In the genomic region with DNA sequence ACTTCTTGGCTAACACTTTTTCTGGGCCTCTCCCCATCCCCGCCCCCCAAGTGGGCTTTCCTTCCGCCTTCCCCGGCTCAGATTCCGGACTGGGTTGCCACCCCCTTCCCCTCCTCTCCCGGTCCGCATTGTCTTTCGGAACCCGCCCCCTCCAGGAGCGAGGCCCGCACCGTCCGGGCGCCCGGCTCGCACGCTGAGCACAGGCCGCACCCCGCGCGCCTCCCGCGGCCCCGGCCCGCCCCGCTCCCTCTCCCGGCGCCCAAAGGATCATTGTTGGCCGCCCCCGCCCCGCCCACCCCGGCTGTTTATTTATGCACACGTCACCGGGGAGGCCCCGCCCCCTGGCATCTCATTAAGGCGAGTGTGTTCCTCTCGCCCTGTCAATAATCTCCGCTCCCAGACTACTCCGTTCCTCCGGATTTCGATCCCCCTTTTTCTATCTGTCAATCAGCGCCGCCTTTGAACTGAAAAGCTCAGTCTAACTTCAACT, we compare ENCODE assay signal across 8 mouse cellular contexts. TPM values are rescaled to one million over a fixed set of nuclear protein-coding genes. Genes with fewer than 3 reads are reported as not detected.
DNase-seq lines count a peak whose midpoint lies in the region; ATAC-seq lines count a peak whose summit lies in the region.

A gene (plus strand): TSS at position 382 of the 490 bp plus-strand sequence.

- peak within 1 kb of the TSS; percentile 94 for H3K4me2 ChIP-seq in intestine, embryonic 14.5 days (ENCODE audit: low read length)

- under 1% methylated on average over 41 of the region's 42 CpGs for WGBS in intestine, embryonic 14.5 days

- H3K27me3 ChIP-seq in intestine, embryonic 14.5 days (replicated peaks; ENCODE audit: control insufficient read depth, insufficient read depth, low read length), result no peaks in the 10 kb centered on the region

- peaks cover 21% of the 10 kb centered on the region for H3K4me1 ChIP-seq in intestine, embryonic 14.5 days (replicated peaks; ENCODE audit: control insufficient read depth, insufficient read depth, low read length)

- intact Hi-C loops in left cerebral cortex, postnatal 10 days (cut with DNase I), result loop anchor here (5.0 to 10.0 kb wide), 5 partner anchors 136 to 397 kb away; no protein-coding TSS in a partner anchor

- H3K4me3 ChIP-seq in intestine, embryonic 14.5 days (ENCODE audit: low read depth, low read length), result peak within 1 kb of the TSS; percentile 91

- peak within 1 kb of the TSS; percentile 99 for H3K27ac ChIP-seq in intestine, embryonic 14.5 days (ENCODE audit: low read depth)

- H3K9me3 ChIP-seq in intestine, embryonic 14.5 days (ENCODE audit: control insufficient read depth, low read length), result no peaks in the 10 kb centered on the region

- peak; percentile 53 for ATAC-seq in activated CD4-positive, CD25-positive, alpha-beta regulatory T cell, adult 4 months
- peak; percentile 58 for ATAC-seq in common myeloid progenitor, adult 5-6 weeks (replicated peaks; ENCODE audit: low read depth, poor library complexity, severe bottlenecking)
- ATAC-seq in intestine, embryonic 14.5 days (replicated peaks; ENCODE audit: low FRiP score, low TSS enrichment, low read depth), result peak; percentile 91
- peak; percentile 77 for ATAC-seq in megakaryocyte progenitor cell, adult 5-6 weeks (replicated peaks; ENCODE audit: poor library complexity)

- peak within 1 kb of the TSS; percentile 98 for H3K9ac ChIP-seq in intestine, embryonic 14.5 days (ENCODE audit: low read length)

- DNase-seq in gastrocnemius, postnatal 25 days, result peak; percentile 92
- DNase-seq in intestine, embryonic 14.5 days (ENCODE audit: low spot score), result peak; percentile 96
- DNase-seq in left cerebral cortex, postnatal 10 days (ENCODE audit: extremely low spot score in 1 of 2, low spot score in 2 of 2), result peak; percentile 64 to 90
- DNase-seq in right cerebral cortex, postnatal 10 days (ENCODE audit: low spot score in 2 of 2), result peak; percentile 81 to 84
- peak; percentile 92 for DNase-seq in urinary bladder, postnatal 14 days (ENCODE audit: low spot score)

- peaks cover 4% of the 10 kb centered on the region; the same call in 1 of the 2 replicates for H3K36me3 ChIP-seq in intestine, embryonic 14.5 days (ENCODE audit: control insufficient read depth, insufficient read depth, low read length)

RNA-seq across cellular contexts. Expression of the gene that starts here (rescaled TPM):
- polyA plus RNA-seq in activated CD4-positive, CD25-positive, alpha-beta regulatory T cell, adult 4 months (2017; shearing (Covaris generic)), result 1 to 10 TPM; 1.6 TPM
- 1.7 and 2.1 TPM in 2 replicates for total RNA-seq in common myeloid progenitor, adult 5-6 weeks (2017)
- 1 to 10 TPM; 7.8 to 8.8 TPM for total RNA-seq in gastrocnemius, postnatal 25 days (2021)
- polyA plus RNA-seq in intestine, embryonic 14.5 days (2014; fragmentation: Nextera tagmentation; extraction: Ambion mirVana), result 97.2 and 99.2 TPM in 2 replicates
- 10 to 100 TPM in 1 of 2 experiments, 1 to 10 TPM in 1; 8.2 to 11.4 TPM for total RNA-seq in left cerebral cortex, postnatal 10 days (2021)
- 3.6 and 6.2 TPM in 2 replicates for total RNA-seq in megakaryocyte progenitor cell, adult 5-6 weeks (2015)
- total RNA-seq in megakaryocyte progenitor cell, adult 5-6 weeks (2017), result 0.37 and 0.71 TPM in 2 replicates

Comparison
In these comparisons a context has a peak if more than half of its experiments do, and no peak if none do; other contexts are left out.
1. Peak in every context shown above with its lines: DNase-seq, ATAC-seq, H3K4me3 ChIP-seq and H3K27ac ChIP-seq.
2. RNA of the gene that starts here (polyA plus RNA-seq): 97.2 to 99.2 TPM in intestine, embryonic 14.5 days; 1.6 TPM in activated CD4-positive, CD25-positive, alpha-beta regulatory T cell, adult 4 months; every median in the first group is over 10 times any median in the second.